Mouse (Mus musculus) heart, embryonic 13.5 days (tissue): ENCODE measurements around the gene Sbk2. TPM values are rescaled to one million over a fixed set of nuclear protein-coding genes. Genes with fewer than 3 reads are reported as not detected.
A peak's percentile ranks its signal among the peaks of the same experiment; 100 is the strongest.

ENCODE experiments used
- ATAC-seq: fragments of 200-750 bp; cut with Nextera tagmentation; 2 replicates; pipeline ENCODE4 v1.8.0; 2017; ENCODE audit warnings: moderate TSS enrichment; ENCODE audit not compliant: insufficient number of reproducible peaks, low FRiP score, low TSS enrichment; ENCODE audit errors: extremely low read depth
- H3K27ac ChIP-seq: fragments of 300-500 bp; sonication (generic); replicated peaks from 2 replicates; pipeline ENCODE4 v1.5.1; 2015; ENCODE audit warnings: moderate library complexity, mild to moderate bottlenecking, inconsistent platforms
- H3K27me3 ChIP-seq: fragments of 300-500 bp; sonication (generic); replicated peaks from 2 replicates; pipeline ENCODE4 v1.6.1; 2015; ENCODE audit warnings: mild to moderate bottlenecking, inconsistent platforms
- H3K36me3 ChIP-seq: fragments of 300-500 bp; sonication (generic); 2 replicates; pipeline ENCODE4 v1.6.1; 2015; ENCODE audit warnings: mild to moderate bottlenecking, inconsistent platforms
- H3K4me1 ChIP-seq: fragments of 300-500 bp; sonication (generic); 2 replicates; pipeline ENCODE4 v1.6.1; 2015; ENCODE audit warnings: inconsistent platforms
- H3K4me2 ChIP-seq: fragments of 300-500 bp; sonication (generic); 2 replicates; pipeline ENCODE4 v1.6.1; 2015; ENCODE audit warnings: inconsistent platforms, mild to moderate bottlenecking, moderate library complexity
- H3K4me3 ChIP-seq: fragments of 300-500 bp; sonication (generic); 2 replicates; pipeline ENCODE4 v1.5.1; 2015; ENCODE audit warnings: moderate library complexity, mild to moderate bottlenecking, inconsistent platforms
- H3K9ac ChIP-seq: fragments of 300-500 bp; sonication (generic); 2 replicates; pipeline ENCODE4 v1.6.1; 2015; ENCODE audit warnings: inconsistent platforms, mild to moderate bottlenecking, moderate library complexity
- H3K9me3 ChIP-seq: fragments of 300-500 bp; sonication (generic); 2 replicates; pipeline ENCODE4 v1.6.1; 2016; ENCODE audit warnings: inconsistent platforms
- WGBS: fragments of 180-500 bp; shearing (Covaris S2); methylation state at CpG from one replicate; pipeline ENCODE4 v1.1.7; 2015; ENCODE audit warnings: mixed read lengths; 5-methylcytosine and 5-hydroxymethylcytosine counted together
- polyA plus RNA-seq: library from polyadenylated mRNA; unstranded; fragments of >200 nt; fragmentation: Nextera tagmentation; extraction: Ambion mirVana; gene quantifications from 2 replicates; pipeline ENCODE4 v1.2.1, GENCODE M21; 2015

The Sbk2 gene
- polyA plus RNA-seq, 1 experiment from 2014 or later = 4.0 TPM

DNA sequence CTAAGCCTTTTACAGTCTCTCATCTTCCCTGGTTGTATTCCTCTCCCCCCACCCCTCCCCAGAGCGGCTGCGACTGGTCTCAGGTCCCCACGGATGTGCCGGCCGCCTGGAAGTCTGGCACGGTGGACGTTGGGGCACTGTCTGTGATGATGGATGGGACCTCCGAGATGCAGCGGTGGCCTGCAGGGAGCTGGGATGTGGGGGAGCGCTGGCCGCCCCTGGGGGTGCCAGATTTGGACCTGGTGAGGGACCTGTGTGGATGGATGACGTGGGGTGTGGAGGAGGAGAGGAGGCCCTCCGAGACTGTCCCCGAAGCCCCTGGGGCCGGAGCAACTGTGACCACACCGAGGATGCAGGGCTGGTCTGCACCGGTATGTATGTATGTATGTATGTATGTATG, 35.9 kb downstream of the Sbk2 start:
- 73% methylated on average over 17 of the region's 17 CpGs for WGBS
- Histone ChIP-seq H3K4me1 (peaks cover 38% of the 10 kb centered on the region), H3K36me3 (no peaks in the 10 kb centered on the region), H3K9ac (no peak overlapping the region), H3K27ac (no peak overlapping the region), H3K4me2 (no peak overlapping the region), H3K4me3 (no peak overlapping the region), H3K9me3 (no peaks in the 10 kb centered on the region), H3K27me3 (peaks cover 4% of the 10 kb centered on the region; the same call in 1 of the 2 replicates)
- no peak for ATAC-seq

DNA sequence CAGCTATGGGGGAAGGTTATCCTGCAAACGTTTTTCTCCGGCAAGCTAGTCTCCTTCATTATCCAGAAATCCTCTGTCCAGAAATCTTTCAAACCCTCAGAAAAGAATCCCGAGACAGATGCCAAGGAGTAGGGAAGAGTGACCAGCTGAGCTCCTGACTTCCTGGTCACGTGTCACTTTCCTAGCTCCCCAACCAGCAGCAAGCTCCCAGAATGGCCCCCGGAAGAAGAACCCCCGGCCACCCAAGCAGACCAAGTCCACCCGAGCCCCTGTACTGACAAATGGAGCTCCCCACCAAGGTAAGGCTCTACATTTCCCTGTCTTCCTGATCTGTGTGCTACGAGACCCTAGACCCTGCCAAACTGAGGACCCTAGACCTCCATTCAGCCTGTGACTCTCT, 36.5 kb downstream of the Sbk2 start:
- Histone ChIP-seq H3K27me3 (peaks cover 4% of the 10 kb centered on the region; the same call in 1 of the 2 replicates), H3K9me3 (no peaks in the 10 kb centered on the region), H3K9ac (no peak overlapping the region), H3K4me2 (no peak overlapping the region), H3K36me3 (no peaks in the 10 kb centered on the region), H3K27ac (no peak overlapping the region), H3K4me3 (no peak overlapping the region), H3K4me1 (peaks cover 44% of the 10 kb centered on the region)
- ATAC-seq = no peak
- 60% methylated on average over 8 of the region's 8 CpGs for WGBS

DNA sequence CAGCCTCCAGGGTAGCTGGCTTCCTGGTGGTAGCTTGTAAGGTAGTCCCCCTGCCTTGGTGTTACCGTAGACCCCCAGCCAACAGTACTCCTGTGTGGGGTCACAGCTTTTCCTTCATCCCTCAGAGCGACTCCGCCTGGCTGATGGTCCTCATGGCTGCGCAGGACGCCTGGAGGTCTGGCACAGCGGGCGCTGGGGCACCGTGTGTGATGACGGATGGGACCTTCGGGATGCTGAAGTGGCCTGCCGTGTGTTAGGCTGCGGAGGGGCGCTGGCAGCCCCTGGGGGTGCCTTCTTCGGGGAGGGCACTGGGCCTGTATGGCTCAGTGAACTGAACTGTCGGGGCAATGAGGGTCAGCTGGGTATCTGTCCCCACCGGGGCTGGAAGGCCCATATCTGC, 37.4 kb downstream of the Sbk2 start:
- Histone ChIP-seq H3K36me3 (no peaks in the 10 kb centered on the region), H3K9ac (peak overlapping the region; percentile 80; the same call in 1 of the 2 replicates)

DNA sequence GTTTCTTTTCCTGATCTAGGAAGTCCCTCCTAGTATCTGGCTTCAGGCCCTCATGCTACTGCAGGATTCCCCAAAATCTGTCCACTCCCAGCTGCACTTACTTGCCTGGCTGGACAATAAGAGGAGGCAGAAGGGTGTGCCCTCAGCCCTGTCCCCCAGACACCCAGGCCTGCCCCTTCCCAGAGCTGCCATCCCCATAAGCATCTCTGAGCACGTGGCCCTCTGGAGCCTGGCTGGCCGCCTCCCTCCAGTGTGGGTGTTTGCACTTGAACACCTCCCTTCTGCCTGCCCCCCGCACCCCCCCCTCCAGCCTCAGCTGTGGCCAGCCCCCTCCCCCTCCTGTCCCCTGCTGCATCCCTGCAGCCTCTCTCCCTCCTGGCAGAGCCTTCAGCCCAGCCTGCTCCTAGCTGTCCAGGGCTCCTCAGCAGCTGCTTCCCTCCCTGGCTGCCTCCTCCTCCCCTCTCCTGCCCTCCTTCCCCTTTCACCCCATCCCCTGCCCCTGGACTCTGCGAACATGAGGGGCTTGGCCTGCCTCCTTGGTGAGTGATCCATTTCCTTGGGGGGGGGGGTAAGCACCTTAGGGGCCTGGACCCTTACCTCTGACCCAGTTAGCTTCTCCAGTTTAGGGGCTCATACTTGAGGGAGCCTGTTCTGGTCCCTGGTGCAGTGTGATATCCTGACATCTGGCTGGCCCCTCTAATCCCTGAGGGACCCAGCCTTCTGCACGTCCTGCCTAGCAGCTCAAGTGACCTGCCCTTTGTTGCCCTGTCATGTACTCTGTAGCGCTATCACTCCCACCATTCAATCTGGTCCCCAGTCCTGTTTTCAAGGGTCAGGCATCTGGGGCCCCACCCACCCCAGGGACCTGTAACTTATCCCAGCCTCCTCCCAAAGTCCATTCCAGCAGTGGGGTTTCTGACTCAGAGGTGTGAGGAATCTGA, 38.5 kb downstream of the Sbk2 start, which contains the start of gene Ssc5d:
Gene Ssc5d, plus strand, starts transcription at position 345 of the 941 bp plus-strand sequence.
- Histone ChIP-seq H3K27ac (peak within 1 kb of the TSS; percentile 88), H3K36me3 (peaks cover 5% of the 10 kb centered on the region), H3K27me3 (peaks cover 4% of the 10 kb centered on the region; the same call in 1 of the 2 replicates), H3K9ac (peak within 1 kb of the TSS; percentile 80; the same call in 1 of the 2 replicates), H3K4me1 (peaks cover 64% of the 10 kb centered on the region), H3K9me3 (no peaks in the 10 kb centered on the region), H3K4me2 (peak within 1 kb of the TSS; percentile 88), H3K4me3 (no peak within 1 kb of the TSS)
- 10% methylated on average over 6 of the region's 6 CpGs for WGBS
- peak; percentile 4; the same call in 1 of the 2 replicates for ATAC-seq

More for the DNA sequence above, 37.4 kb downstream of the Sbk2 start:
- peaks cover 53% of the 10 kb centered on the region for H3K4me1 ChIP-seq
- H3K27ac ChIP-seq = no peak overlapping the region
- H3K4me3 ChIP-seq = no peak overlapping the region
- no peaks in the 10 kb centered on the region for H3K9me3 ChIP-seq
- WGBS = 70% methylated on average over 16 of the region's 16 CpGs
- H3K27me3 ChIP-seq = peaks cover 4% of the 10 kb centered on the region; the same call in 1 of the 2 replicates
- H3K4me2 ChIP-seq = no peak overlapping the region
- ATAC-seq = no peak

DNA sequence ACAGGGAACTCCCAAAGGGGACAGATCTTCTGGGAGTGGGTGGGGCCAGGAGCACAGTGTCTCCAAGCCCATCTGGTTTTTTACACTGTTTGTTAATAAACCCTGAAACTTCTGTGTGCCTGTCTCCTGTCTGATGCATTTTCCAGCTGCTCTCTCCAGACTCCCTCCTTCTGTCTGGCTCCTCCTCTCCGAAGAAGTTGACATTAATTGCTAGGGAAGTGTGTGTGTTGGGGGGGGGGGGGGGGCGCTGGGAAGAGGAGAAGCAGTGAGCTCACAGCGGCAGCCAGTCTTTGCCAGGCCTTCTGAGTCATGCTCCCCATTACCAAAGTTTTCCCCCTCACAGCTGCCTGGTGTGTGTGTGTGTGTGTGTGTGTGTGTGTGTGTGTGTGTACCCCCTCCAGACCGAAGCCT, 39.3 kb downstream of the Sbk2 start:
- ATAC-seq = no peak
- H3K36me3 ChIP-seq = peaks cover 13% of the 10 kb centered on the region
- H3K4me2 ChIP-seq = peak overlapping the region; percentile 88
- no peaks in the 10 kb centered on the region for H3K9me3 ChIP-seq
- H3K4me1 ChIP-seq = peaks cover 67% of the 10 kb centered on the region
- peak overlapping the region; percentile 88 for H3K27ac ChIP-seq
- WGBS = 8% methylated on average over 3 of the region's 4 CpGs
- peaks cover 4% of the 10 kb centered on the region; the same call in 1 of the 2 replicates for H3K27me3 ChIP-seq
- H3K4me3 ChIP-seq = no peak overlapping the region
- peak overlapping the region; percentile 80; the same call in 1 of the 2 replicates for H3K9ac ChIP-seq

DNA sequence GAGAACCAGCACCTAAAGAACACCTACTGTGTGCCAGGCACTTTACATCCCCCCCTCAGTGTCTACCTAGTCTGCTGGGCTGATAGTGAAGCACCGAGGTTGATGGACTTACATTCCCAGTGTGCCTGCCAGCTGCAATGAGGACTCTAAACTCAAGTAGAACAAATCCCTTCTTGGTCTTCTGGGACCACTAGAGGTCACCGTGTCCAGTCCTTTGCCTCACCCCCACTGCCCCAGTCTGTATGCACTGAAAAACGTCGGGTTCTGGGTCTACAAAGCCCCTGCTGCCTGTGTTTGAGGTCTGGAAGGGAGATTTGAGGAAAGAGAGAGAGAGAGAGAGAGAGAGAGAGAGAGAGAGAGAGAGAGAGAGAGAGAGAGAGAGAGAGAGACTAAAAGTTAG, 39.7 kb downstream of the Sbk2 start:
- H3K4me2 ChIP-seq = peak overlapping the region; percentile 88
- no peak for ATAC-seq
- H3K27me3 ChIP-seq = peaks cover 4% of the 10 kb centered on the region; the same call in 1 of the 2 replicates
- 6% methylated on average over 4 of the region's 4 CpGs for WGBS
- H3K36me3 ChIP-seq = peaks cover 17% of the 10 kb centered on the region
- peak overlapping the region; percentile 88 for H3K27ac ChIP-seq
- H3K4me1 ChIP-seq = peaks cover 67% of the 10 kb centered on the region
- H3K4me3 ChIP-seq = peak overlapping the region; percentile 48; the same call in 1 of the 2 replicates
- peak overlapping the region; percentile 80 for H3K9ac ChIP-seq
- H3K9me3 ChIP-seq = no peaks in the 10 kb centered on the region

DNA sequence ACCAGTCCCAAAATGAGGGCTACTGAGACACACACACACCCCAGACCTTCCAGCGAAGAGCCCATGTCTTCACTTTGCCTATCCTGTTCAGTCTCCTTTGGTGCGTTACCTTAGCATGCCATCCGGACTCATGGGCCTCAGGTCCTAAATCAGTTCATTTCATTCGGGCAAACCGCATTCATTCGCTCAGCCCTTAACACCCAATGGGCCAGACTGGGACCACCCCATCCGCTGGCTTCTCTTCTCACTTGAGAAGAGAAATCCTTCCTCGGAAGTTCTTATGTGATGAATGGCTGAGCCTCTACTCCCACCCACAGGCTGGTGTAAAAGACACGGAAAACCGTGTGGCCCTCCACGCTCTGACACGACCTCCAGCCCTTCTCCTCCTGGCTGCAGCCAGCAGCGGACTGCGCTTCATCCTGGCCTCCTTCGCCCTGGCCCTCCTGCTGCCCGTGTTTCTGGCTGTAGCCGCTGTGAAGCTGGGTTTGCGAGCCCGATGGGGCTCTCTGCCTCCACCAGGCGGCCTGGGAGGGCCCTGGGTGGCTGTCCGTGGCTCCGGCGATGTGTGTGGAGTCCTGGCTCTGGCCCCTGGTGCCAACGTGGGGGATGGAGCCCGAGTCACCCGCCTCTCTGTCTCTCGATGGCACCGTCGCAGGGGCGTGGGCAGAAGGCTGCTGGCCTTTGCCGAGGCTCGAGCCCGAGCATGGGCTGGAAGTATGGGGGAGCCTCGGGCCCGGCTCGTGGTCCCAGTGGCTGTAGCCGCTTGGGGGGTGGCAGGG, 40.4 kb downstream of the Sbk2 start:
- ATAC-seq = no peak
- peaks cover 4% of the 10 kb centered on the region; the same call in 1 of the 2 replicates for H3K27me3 ChIP-seq
- H3K27ac ChIP-seq = peak overlapping the region; percentile 88
- H3K4me3 ChIP-seq = peak overlapping the region; percentile 48
- H3K9me3 ChIP-seq = no peaks in the 10 kb centered on the region
- H3K9ac ChIP-seq = peak overlapping the region; percentile 80
- peaks cover 67% of the 10 kb centered on the region for H3K4me1 ChIP-seq
- H3K36me3 ChIP-seq = peaks cover 24% of the 10 kb centered on the region
- H3K4me2 ChIP-seq = peak overlapping the region; percentile 88
- WGBS = 5% methylated on average over 37 of the region's 37 CpGs

DNA sequence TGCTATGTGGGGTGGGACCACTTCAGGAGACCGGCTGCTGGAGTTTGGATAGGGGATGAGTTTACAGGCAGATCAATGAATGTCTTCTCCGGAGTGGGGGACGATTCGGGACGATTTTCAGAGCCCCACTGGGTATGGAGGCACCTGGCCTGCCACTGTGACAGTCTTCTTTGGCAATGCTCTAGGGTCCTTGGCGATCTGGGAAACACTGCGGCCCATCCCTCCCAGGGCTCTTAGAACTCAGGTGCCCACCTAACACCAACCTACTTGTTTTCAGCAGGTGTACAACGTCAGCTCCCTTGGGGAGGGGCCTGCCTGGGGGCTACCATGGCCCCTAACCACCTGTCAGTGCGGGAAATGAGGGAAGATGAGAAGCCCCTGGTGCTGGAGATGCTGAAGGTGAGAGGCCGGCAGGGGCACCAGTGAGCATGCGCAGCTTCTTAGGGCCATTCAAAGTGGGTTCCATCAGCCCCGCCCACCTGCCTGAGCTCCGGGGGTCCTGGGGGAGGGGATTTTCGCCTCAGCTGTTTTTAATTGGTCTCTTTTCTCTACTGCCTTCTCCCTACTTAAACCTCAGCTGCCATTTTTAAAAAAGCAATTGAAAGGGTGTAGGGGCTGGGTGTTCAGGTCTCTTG, 41.2 kb downstream of the Sbk2 start:
- H3K4me3 ChIP-seq = peak overlapping the region; percentile 48
- H3K27me3 ChIP-seq = peaks cover 4% of the 10 kb centered on the region; the same call in 1 of the 2 replicates
- 1% methylated on average over 14 of the region's 14 CpGs for WGBS
- peak overlapping the region; percentile 88 for H3K27ac ChIP-seq
- no peak for ATAC-seq
- peaks cover 67% of the 10 kb centered on the region for H3K4me1 ChIP-seq
- peaks cover 31% of the 10 kb centered on the region for H3K36me3 ChIP-seq
- H3K4me2 ChIP-seq = peak overlapping the region; percentile 88
- H3K9me3 ChIP-seq = no peaks in the 10 kb centered on the region
- H3K9ac ChIP-seq = peak overlapping the region; percentile 80

DNA sequence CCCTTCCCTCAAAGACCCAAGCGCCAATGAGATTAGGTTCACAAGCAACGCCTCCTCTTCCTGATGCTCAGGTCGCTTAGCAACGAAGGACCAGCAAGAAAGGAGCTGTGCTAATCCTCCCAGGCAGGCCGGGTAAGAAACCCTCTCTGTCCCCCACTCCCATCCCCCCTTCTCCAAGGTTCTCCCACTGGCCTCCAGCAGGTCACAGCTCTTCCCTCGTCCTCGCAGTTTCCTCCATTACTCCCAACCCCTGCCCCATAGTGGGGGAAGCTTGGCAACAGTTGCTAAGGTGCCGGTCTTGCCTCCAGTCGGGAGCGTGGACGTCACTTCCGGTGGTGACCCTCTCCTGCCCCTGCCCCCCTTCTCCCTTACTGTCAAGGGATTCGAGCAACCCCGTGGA, 41.7 kb downstream of the Sbk2 start:
- peaks cover 67% of the 10 kb centered on the region for H3K4me1 ChIP-seq
- peak overlapping the region; percentile 80 for H3K9ac ChIP-seq
- no peak for ATAC-seq
- peaks cover 37% of the 10 kb centered on the region for H3K36me3 ChIP-seq
- no peaks in the 10 kb centered on the region for H3K9me3 ChIP-seq
- under 1% methylated on average over 14 of the region's 14 CpGs for WGBS
- peak overlapping the region; percentile 48 for H3K4me3 ChIP-seq
- peaks cover 4% of the 10 kb centered on the region; the same call in 1 of the 2 replicates for H3K27me3 ChIP-seq
- peak overlapping the region; percentile 71 for H3K27ac ChIP-seq
- peak overlapping the region; percentile 88 for H3K4me2 ChIP-seq

DNA sequence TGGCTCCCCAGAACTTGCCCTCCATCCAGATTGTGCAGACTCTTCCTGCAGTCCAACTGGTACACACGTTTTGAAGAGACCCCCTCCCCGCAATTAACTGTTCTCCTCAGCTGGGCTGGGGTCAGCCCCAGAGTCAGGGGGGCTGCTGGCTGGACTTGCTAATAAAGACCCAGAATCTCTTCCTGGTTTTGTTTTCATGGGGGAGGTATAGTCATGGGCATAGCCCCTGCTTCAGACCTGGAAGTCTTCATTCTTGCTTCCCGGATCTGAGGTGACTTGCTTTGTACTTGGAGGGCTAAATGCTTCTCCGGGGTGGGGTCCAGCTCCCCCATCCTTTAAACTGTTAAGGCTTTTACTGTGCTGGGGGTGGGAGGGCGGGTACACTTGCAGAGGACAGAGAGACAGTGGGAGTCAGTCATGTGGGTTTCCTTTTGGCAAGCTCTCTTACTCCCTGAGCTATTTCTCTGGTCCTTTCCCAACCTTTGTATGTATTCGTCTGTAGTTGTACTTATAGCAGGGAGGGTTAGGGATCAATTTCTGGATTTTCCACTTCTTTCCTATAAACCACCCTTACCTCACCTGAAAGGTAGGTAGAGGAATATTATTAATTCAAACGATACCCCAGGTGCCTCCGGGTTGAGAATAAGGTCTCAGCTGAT, 42.3 kb downstream of the Sbk2 start, which contains the start of gene Nat14:
Gene Nat14, plus strand, starts transcription at position 205 of the 659 bp plus-strand sequence.
- Histone ChIP-seq H3K4me3 (peak within 1 kb of the TSS; percentile 48), H3K27ac (peak within 1 kb of the TSS; percentile 77), H3K36me3 (peaks cover 41% of the 10 kb centered on the region), H3K4me2 (peak within 1 kb of the TSS; percentile 88), H3K4me1 (peaks cover 66% of the 10 kb centered on the region), H3K9me3 (no peaks in the 10 kb centered on the region), H3K9ac (peak within 1 kb of the TSS; percentile 80), H3K27me3 (peaks cover 2% of the 10 kb centered on the region; the same call in 1 of the 2 replicates)
- WGBS = 24% methylated on average over 8 of the region's 8 CpGs
- no peak for ATAC-seq
